Mouse (Mus musculus) CH12.LX (cell line): ENCODE results near the gene Vdr.

Source experiments
- CTCF ChIP-seq, 2 experiments: IDR thresholded peaks in 1 of 2; conservative IDR thresholded peaks in 1 of 2; 2 replicates each; pipeline ENCODE4 v1.5.1; 2011 to 2012; ENCODE audit warnings: low read depth in 2 of 2, low read length in 2 of 2, improper control_type of control experiment in 1 of 2, inconsistent platforms in 1 of 2, mild to moderate bottlenecking in 1 of 2, moderate library complexity in 1 of 2
- MXI1 ChIP-seq: IDR thresholded peaks from 2 replicates; pipeline ENCODE4 v1.6.1; 2011; ENCODE audit warnings: mild to moderate bottlenecking, low read depth, low read length, improper control_type of control experiment
- MYC ChIP-seq: IDR thresholded peaks from 2 replicates; pipeline ENCODE4 v1.6.1; 2011; ENCODE audit warnings: low read depth, mild to moderate bottlenecking, improper control_type of control experiment, low read length
- POLR2A ChIP-seq: IDR thresholded peaks from 2 replicates; pipeline ENCODE4 v1.6.1; 2011; ENCODE audit warnings: low read depth, mild to moderate bottlenecking, improper control_type of control experiment, low read length
- POLR2AphosphoS2 ChIP-seq: IDR thresholded peaks from 2 replicates; pipeline ENCODE4 v1.6.1; 2011; ENCODE audit warnings: low read depth, low read length, improper control_type of control experiment
- ZKSCAN1 ChIP-seq: IDR thresholded peaks from 2 replicates; pipeline ENCODE4 v1.6.1; 2012; ENCODE audit warnings: low read depth, inconsistent platforms, low read length, improper control_type of control experiment, borderline replicate concordance
- ZMIZ1 ChIP-seq: IDR thresholded peaks from 2 replicates; pipeline ENCODE4 v1.6.1; 2012; ENCODE audit warnings: low read depth, mild to moderate bottlenecking, inconsistent platforms, low read length, improper control_type of control experiment
- ZNF384 ChIP-seq: IDR thresholded peaks from 2 replicates; pipeline ENCODE4 v1.6.1; 2012; ENCODE audit warnings: low read depth, low read length, improper control_type of control experiment, inconsistent platforms

DNA sequence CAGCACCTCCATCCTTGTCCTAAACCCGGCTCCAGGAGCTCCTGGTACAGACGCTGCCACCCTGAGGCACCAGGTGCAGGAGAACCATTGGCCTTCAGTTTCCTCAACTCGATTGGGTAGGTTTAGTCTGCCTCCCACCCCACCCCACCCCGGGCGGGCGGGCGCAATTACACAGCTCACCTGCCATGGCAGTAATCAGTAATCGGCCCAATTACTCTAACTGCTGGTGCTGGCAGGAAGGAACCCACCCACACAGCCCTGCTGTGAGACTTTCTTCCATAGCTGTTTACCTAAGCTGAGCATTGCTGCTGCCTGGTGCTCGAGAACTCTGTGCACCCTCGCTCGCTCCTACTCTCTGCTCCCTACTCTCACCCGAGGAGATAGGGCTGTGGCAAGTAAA is 22.0 kb upstream of the Vdr start:
- TF ChIP-seq CTCF (conservative IDR thresholded peaks at IDR 0.05 in 1 of 2, IDR thresholded peaks at IDR 0.05 in 1 of 2; ENCODE audit: low read depth in 2 of 2, low read length in 2 of 2) (no peak), ZMIZ1 (no peak), POLR2A (no peak), ZNF384 (no peak), MYC (no peak), ZKSCAN1 (no peak), POLR2AphosphoS2 (no peak), MXI1 (no peak)
